Mouse (Mus musculus) heart, postnatal 25 days (tissue): ENCODE results near the gene Gm17416. TPM values are rescaled to one million over a fixed set of nuclear protein-coding genes. Genes with fewer than 3 reads are reported as not detected.

Experiments used
- DNase-seq: peaks from one replicate; pipeline ENCODE4 v3.0.0; 2022; ENCODE audit warnings: low spot score
- intact Hi-C: fragments of 180-260 bp; cut with DNase I; formaldehyde crosslinking; loops from one replicate; pipeline ENCODE4 v1.15.1; 2025
- total RNA-seq, 2 experiments: library from RNA; stranded (reverse); gene quantifications; 2 replicates each; pipeline ENCODE4 v1.2.3; 2021

Gm17416 gene
- total RNA-seq, 2 experiments from 2014 or later: not detected

- intact Hi-C loops: loop anchor here (5.0 kb wide), 1 partner anchor 44 kb away; no protein-coding TSS in a partner anchor
Observed at GRCm38 (mm10) chr2:152601275-152601960, 32.3 kb downstream of the Gm17416 start.

GRCm38 (mm10) chr2:152604057-152604456, 34.9 kb downstream of the Gm17416 start, which contains the start of gene Defb36:
Gene Defb36, plus strand, starts transcription at chr2:152604327.
- no peak for DNase-seq
- intact Hi-C loops: loop anchor here (5.0 kb wide), 1 partner anchor 47 kb away; no protein-coding TSS in a partner anchor

More at GRCm38 (mm10) chr2:152601275-152601960, 32.3 kb downstream of the Gm17416 start:
- no peak for DNase-seq

DNA sequence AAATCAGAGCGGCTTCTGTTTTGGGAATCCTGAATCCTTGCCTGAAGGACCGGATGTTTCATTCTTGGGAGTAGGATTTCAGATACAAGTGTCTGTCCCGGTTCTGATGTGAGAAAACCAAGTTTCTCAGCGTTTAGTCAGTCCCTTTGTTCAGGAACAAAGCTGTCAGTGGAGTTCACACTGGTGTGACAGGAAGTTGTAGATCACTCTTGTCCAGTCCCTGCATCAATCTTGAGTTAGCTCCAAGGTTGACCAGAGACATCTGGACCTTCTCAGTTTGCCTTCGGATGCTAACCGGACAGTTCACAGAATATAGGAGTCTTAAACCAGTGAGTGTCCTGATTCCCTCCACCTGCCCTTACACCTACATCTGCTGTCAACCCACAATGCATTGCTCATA, 38.6 kb downstream of the Gm17416 start:
- no peak for DNase-seq
- intact Hi-C loops: no loop called here

DNA sequence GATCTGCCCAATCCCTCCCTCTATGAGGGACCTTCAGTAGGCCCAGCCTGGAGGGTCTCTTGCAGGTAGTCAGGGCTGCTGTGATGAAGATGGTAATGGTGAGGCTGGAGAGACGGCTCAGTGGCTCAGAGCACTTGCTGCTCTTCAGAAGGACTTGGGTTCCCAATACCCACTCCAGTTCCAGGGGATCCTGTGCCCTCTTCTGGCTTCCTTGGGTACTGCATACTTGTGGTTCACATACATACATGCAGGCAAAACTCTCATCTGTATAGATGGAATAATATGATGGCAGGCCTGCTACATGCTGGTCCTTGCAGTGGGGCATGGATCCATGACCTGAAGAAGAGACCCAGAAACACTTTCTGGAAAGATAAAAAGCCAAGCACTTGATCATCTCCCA, 39.6 kb downstream of the Gm17416 start:
- intact Hi-C loops: no loop called here
- no peak for DNase-seq

GRCm38 (mm10) chr2:152612193-152612592, 43.1 kb downstream of the Gm17416 start:
- intact Hi-C loops: loop anchor here (10.0 kb wide), 1 partner anchor 153 kb away; no protein-coding TSS in a partner anchor
- DNase-seq: no peak

GRCm38 (mm10) chr2:152615563-152615962, 46.4 kb downstream of the Gm17416 start:
- intact Hi-C loops: loop anchor here (1.0 to 10.0 kb wide), 3 partner anchors 42 to 217 kb away; partner anchors contain the start of gene Bcl2l1
- DNase-seq: no peak

DNA sequence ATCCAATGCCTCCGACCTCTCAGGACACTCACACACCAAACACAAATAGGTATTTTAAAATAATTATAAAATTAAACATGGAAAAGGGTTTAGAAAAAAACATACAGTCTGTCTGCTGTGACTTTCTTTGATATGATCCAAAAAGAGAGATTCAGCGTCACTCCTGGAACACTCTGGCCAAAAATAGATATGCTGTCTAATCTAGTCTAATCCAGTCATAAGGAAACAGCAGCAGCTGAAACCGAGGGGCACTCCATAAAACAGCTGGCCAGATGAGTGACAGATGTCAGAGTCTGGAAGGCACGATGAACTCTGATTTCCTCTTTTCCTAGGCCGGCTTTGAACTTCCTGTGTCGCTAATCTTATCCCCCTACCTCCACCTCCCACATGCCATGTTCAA, 47.3 kb downstream of the Gm17416 start:
- intact Hi-C loops: loop anchor here (5.0 to 10.0 kb wide), 2 partner anchors 148 to 216 kb away; partner anchors contain the start of gene Bcl2l1
- DNase-seq: no peak

- DNase-seq: no peak
- intact Hi-C loops: loop anchor here (5.0 to 10.0 kb wide), 2 partner anchors 147 to 215 kb away; partner anchors contain the start of gene Bcl2l1
Observed at GRCm38 (mm10) chr2:152617374-152617773, 48.2 kb downstream of the Gm17416 start.

Other genes with a start within 250 kb of the Gm17416 start
- gene Rbck1, start 236.7 kb upstream of the Gm17416 start, total RNA-seq: 10 to 100 TPM; 51.9 to 55.9 TPM
- gene Trib3, start 225.3 kb upstream of the Gm17416 start, total RNA-seq: 1 to 10 TPM; 2.2 to 3.0 TPM
- not detected for gene Nrsn2, start 192.7 kb upstream of the Gm17416 start, total RNA-seq
- gene Sox12, start 171.3 kb upstream of the Gm17416 start, total RNA-seq: 1 to 10 TPM; 9.5 to 9.7 TPM
- 10 to 100 TPM in 1 of 2 experiments, 1 to 10 TPM in 1; 9.7 to 10.1 TPM for gene Zcchc3, start 154.3 kb upstream of the Gm17416 start, total RNA-seq
- gene 6820408C15Rik, start 153.8 kb upstream of the Gm17416 start, total RNA-seq: 1 to 10 TPM; 2.8 to 3.0 TPM
- gene Defb23, start 104.7 kb upstream of the Gm17416 start, total RNA-seq: not detected
- gene Defb20, start 92.3 kb upstream of the Gm17416 start, total RNA-seq: not detected
- not detected for gene Defb22, start 79.2 kb upstream of the Gm17416 start, total RNA-seq
- not detected for gene Defb26, start 57.6 kb upstream of the Gm17416 start, total RNA-seq
- not detected for gene Defb28, start 51.1 kb upstream of the Gm17416 start, total RNA-seq
- not detected for gene Defb29, start 29.2 kb upstream of the Gm17416 start, total RNA-seq
- not detected for gene Defb21, start 3.4 kb downstream of the Gm17416 start, total RNA-seq
- gene Defb19, start 11.0 kb downstream of the Gm17416 start, total RNA-seq: not detected
- gene Defb45, start 30.1 kb downstream of the Gm17416 start, total RNA-seq: not detected
- not detected for gene Defb36, start 35.0 kb downstream of the Gm17416 start, total RNA-seq
- gene Defb25, start 53.7 kb downstream of the Gm17416 start, total RNA-seq: not detected
- 1 to 10 TPM; 7.7 to 8.5 TPM for gene Rem1, start 57.6 kb downstream of the Gm17416 start, total RNA-seq
- 10 to 100 TPM; 35.1 to 38.5 TPM for gene H13, start 100.1 kb downstream of the Gm17416 start, total RNA-seq
- gene Mcts2, start 117.7 kb downstream of the Gm17416 start, total RNA-seq: 10 to 100 TPM; 17.7 to 18.5 TPM
- gene Id1, start 166.9 kb downstream of the Gm17416 start, total RNA-seq: 10 to 100 TPM; 37.8 to 57.0 TPM
- 10 to 100 TPM; 12.2 to 16.8 TPM for gene Cox4i2, start 184.8 kb downstream of the Gm17416 start, total RNA-seq